Mouse (Mus musculus): Measurements from ENCODE around the gene Gm5426.
"Not testable (repeated sequence)": the region's sequence is repeated elsewhere in the genome, so short reads cannot be mapped to it uniquely, and the experiment has no call there.

Gene Gm5426

GRCm38 (mm10) chr10:96139274-96139673 lies 2.9 kb downstream of the Gm5426 start:
- DNase-seq (ENCODE audit: low spot score in 2 of 2) = not testable (repeated sequence)

- no peak for DNase-seq (ENCODE audit: low spot score in 2 of 2)
Observed at GRCm38 (mm10) chr10:96146578-96146977, 10.2 kb downstream of the Gm5426 start.

GRCm38 (mm10) chr10:96148250-96148699 lies 11.9 kb downstream of the Gm5426 start:
- DNase-seq (ENCODE audit: low spot score in 2 of 2) = no peak

DNA sequence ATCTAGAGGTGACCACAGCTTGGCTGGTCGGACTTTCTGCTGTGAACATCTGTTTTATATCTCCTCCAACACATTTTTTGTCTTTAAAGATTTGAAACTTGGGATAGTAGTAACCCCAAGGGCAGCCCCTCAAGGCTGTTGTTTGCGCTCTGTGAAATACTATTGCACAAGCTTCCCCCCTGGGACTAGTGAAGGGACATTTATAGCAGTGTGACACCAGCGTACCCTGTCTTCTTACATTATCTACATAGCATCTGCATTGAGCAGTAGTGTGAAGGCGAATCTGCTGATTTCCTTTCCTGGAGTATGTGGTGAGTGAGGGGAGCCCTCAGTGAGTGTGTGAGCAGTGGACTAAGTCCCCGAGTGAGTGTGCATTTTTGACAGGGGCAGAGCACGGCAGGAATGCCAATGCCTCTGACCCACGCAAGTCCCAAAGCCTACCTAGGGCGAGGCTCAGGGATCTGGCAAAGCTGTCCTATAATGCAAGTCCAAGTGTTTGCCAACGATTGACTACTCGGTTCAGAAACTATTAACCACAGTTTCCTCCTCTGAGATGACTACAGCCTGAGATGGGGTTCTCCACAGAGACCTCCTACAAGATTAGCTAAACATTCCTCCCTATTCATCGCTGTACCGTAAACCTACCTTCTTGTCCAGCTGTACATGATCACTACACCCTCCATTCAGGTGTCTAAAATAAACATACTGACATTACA lies 14.2 kb downstream of the Gm5426 start:
- DNase-seq (ENCODE audit: low spot score in 2 of 2) = no peak

DNA sequence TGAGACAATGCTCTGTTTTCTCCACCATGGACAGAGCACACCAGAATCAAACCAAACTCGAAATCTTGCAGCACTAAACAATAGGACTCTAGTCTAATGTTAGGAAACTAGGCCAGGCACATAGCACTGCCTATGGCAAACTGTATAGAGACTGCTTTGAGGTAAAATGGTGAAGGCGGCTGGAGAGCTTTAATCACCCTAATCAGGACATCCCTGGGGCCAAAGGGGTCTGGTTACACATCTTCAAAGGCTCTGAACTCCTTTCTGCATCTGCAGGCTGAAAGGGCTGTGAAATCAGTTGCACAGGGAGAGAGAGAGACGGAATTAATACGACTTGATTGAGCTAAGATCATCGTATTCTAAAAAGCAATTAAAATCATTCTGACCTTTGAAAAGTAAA lies 16.9 kb downstream of the Gm5426 start:
- DNase-seq (ENCODE audit: low spot score in 2 of 2) = no peak

- DNase-seq (ENCODE audit: low spot score in 2 of 2) = no peak
Observed at GRCm38 (mm10) chr10:96162975-96163706, 26.7 kb downstream of the Gm5426 start.

GRCm38 (mm10) chr10:96163791-96164190 lies 27.4 kb downstream of the Gm5426 start:
- no peak for DNase-seq (ENCODE audit: low spot score in 2 of 2)

- DNase-seq (ENCODE audit: low spot score in 2 of 2) = no peak
Observed at GRCm38 (mm10) chr10:96165260-96165659, 28.9 kb downstream of the Gm5426 start.

DNA sequence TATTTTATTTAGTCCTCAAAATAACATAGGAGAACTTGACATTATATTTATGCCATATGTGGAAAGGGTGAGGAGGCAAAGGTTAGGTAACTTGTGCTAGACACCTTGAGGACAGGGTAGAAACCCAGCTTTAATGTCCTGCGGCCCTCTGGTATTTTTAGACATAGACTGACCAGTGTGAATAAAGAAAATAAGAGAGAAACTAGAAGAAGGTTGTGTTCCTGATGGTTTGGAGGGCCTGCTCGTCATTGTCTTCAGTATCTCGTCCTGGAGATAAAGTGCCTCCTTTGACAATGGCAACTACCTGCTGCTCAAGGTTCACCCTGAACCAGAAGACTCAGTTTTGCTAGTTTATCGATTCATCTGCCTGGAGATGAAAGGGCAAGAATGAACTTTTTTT lies 32.6 kb downstream of the Gm5426 start:
- DNase-seq (ENCODE audit: low spot score in 2 of 2) = no peak

- no peak for DNase-seq (ENCODE audit: low spot score in 2 of 2)
Observed at GRCm38 (mm10) chr10:96171546-96171945, 35.1 kb downstream of the Gm5426 start.

DNA sequence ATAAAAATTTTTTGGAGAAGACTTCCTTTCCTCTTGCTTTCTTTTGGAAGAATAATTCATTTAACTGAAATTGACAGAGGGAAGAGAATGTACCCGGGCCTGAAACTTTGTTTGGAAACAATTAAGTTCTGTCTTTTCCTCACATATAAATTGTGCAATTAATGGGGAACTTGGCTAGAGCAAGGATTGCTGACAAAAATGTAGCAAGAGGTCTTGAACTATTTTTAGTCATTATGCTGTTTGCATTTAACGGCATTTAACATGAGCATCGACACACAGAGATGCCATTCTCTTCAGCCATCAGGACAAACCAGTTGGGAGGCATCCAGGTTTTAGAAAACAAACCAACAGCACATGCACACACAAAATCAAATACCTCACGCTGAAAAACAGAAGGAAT lies 36.6 kb downstream of the Gm5426 start:
- DNase-seq (ENCODE audit: low spot score in 2 of 2) = no peak

DNA sequence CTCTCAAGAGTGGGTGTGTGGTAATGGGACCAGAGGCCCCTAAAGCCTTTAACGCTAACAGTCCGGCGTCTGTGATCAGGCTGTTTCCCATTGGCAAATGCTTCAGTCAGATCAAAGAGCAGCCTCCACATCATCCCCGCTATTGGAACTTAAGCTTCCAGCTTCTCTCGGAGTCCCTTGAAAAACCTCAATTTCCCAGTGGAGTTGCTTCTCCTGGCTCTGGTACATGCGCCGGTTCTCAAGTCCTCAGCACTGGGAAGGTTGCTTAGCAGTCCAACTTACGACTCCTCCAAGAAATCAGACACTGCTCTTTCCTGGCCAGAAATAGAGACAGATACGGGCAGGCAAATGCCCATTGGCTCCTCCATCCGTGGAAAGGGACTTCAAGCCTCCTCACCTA lies 37.4 kb downstream of the Gm5426 start:
- DNase-seq (ENCODE audit: low spot score in 2 of 2) = no peak

DNA sequence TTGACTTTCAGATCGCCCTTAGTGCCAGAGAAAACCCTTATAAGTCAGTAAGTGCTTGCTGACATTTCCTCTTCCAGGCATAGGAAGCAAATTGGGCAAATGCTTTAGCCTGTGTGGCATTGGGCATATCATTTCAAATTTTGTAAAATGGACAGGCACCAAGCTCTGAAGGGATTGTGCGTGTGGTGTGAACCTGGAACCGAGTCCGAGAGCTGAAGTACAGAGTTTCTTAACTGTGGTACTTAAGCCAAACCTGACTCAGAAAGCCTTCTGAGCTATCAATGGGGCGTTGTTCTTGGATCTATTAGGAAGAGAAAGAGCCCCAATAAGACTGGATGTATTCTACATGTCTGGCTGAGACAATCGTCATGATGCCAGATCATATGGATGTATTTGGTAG lies 40.5 kb downstream of the Gm5426 start:
- no peak for DNase-seq (ENCODE audit: low spot score in 2 of 2)

GRCm38 (mm10) chr10:96180554-96181397 lies 44.4 kb downstream of the Gm5426 start:
- DNase-seq (ENCODE audit: low spot score in 2 of 2) = no peak

GRCm38 (mm10) chr10:96181398-96181790 lies 45.0 kb downstream of the Gm5426 start:
- no peak for DNase-seq (ENCODE audit: low spot score in 2 of 2)

GRCm38 (mm10) chr10:96181883-96182628 lies 45.7 kb downstream of the Gm5426 start:
- DNase-seq (ENCODE audit: low spot score in 2 of 2) = no peak

GRCm38 (mm10) chr10:96185026-96185425 lies 48.6 kb downstream of the Gm5426 start:
- no peak for DNase-seq (ENCODE audit: low spot score in 2 of 2)

- DNase-seq (ENCODE audit: low spot score in 2 of 2) = no peak
Observed at GRCm38 (mm10) chr10:96185601-96186000, 49.2 kb downstream of the Gm5426 start.

Data from frontal cortex, postnatal 25 days (tissue).